ENCODE assay signal across 27 mouse cellular contexts in genomic region chr14:62196776-62197175, GRCm38 (mm10).
DNase-seq lines count a peak whose midpoint lies in the region; ATAC-seq and TF ChIP-seq lines count a peak whose summit lies in the region.
"Had no signal": no experiment of that assay in that cellular context is flagged by ENCODE, and none has a peak within 500 bp of the region (broad histone marks: within the 10 kb centered on the region; RNA-seq: fewer than 3 reads in every experiment).

No protein-coding gene starts in this region.

- H3K36me3 ChIP-seq in forebrain, embryonic 10.5 days (replicated peaks): no peaks in the 10 kb centered on the region
- H3K36me3 ChIP-seq in forebrain, embryonic 16.5 days (ENCODE audit: control insufficient read depth, insufficient read depth): no peaks in the 10 kb centered on the region
- no peaks in the 10 kb centered on the region for H3K36me3 ChIP-seq in limb, embryonic 14.5 days (ENCODE audit: control insufficient read depth, insufficient read depth, low read length)
- no peaks in the 10 kb centered on the region for H3K36me3 ChIP-seq in intestine, embryonic 16.5 days (ENCODE audit: control insufficient read depth, insufficient read depth, low read length)
- H3K36me3 ChIP-seq: embryonic facial prominence, embryonic 12.5 days; embryonic facial prominence, embryonic 15.5 days; forebrain, embryonic 12.5 days; heart, embryonic 12.5 days; heart, embryonic 15.5 days had no signal

- H3K9me3 ChIP-seq in forebrain, embryonic 10.5 days: no peaks in the 10 kb centered on the region
- no peaks in the 10 kb centered on the region for H3K9me3 ChIP-seq in forebrain, embryonic 16.5 days (ENCODE audit: control insufficient read depth, low read length)
- H3K9me3 ChIP-seq in limb, embryonic 14.5 days (ENCODE audit: control insufficient read depth, low read length): no peaks in the 10 kb centered on the region
- H3K9me3 ChIP-seq in intestine, embryonic 16.5 days (ENCODE audit: control insufficient read depth, low read length): no peaks in the 10 kb centered on the region
- H3K9me3 ChIP-seq: embryonic facial prominence, embryonic 12.5 days; embryonic facial prominence, embryonic 15.5 days; forebrain, embryonic 12.5 days; heart, embryonic 12.5 days; heart, embryonic 15.5 days had no signal

- ATAC-seq in forebrain, embryonic 16.5 days: no peak
- no peak for ATAC-seq in limb, embryonic 14.5 days (ENCODE audit: low FRiP score, low read depth)
- ATAC-seq in activated CD4-positive, CD25-positive, alpha-beta regulatory T cell, adult 4 months: no peak
- ATAC-seq in intestine, embryonic 16.5 days: no peak
- ATAC-seq: hindbrain, postnatal 0 days; inflammation-experienced regulatory T-cells, adult 6 months; intestine, postnatal 0 days had no signal

- intact Hi-C loops in heart, postnatal 25 days (cut with DNase I): no loop called here

- H3K9ac ChIP-seq in forebrain, embryonic 16.5 days (replicated peaks; ENCODE audit: low read depth, low read length): no peak overlapping the region
- no peak overlapping the region for H3K9ac ChIP-seq in limb, embryonic 14.5 days (ENCODE audit: low read depth, low read length, severe bottlenecking)
- no peak overlapping the region for H3K9ac ChIP-seq in intestine, embryonic 16.5 days (ENCODE audit: low read depth, low read length)
- H3K9ac ChIP-seq: embryonic facial prominence, embryonic 12.5 days; embryonic facial prominence, embryonic 15.5 days; forebrain, embryonic 12.5 days; heart, embryonic 12.5 days; heart, embryonic 15.5 days; hindbrain, embryonic 14.5 days had no signal

- 0 out of 2 replicates have a peak overlapping the region, but pooled peaks have one; percentile 30 for H3K27ac ChIP-seq in forebrain, embryonic 10.5 days
- H3K27ac ChIP-seq in forebrain, embryonic 16.5 days (ENCODE audit: low read length): no peak overlapping the region
- 0 out of 2 replicates have a peak overlapping the region, but pooled peaks have one; percentile 41 for H3K27ac ChIP-seq in limb, embryonic 14.5 days (replicated peaks; ENCODE audit: low read depth, low read length)
- H3K27ac ChIP-seq in intestine, embryonic 16.5 days (ENCODE audit: low read length): no peak overlapping the region
- H3K27ac ChIP-seq: embryonic facial prominence, embryonic 12.5 days; embryonic facial prominence, embryonic 15.5 days; forebrain, embryonic 12.5 days; gastrocnemius, adult 2 months; heart, embryonic 15.5 days; hindbrain, embryonic 14.5 days; hindbrain, postnatal 0 days had no signal

- 66% methylated on average over 4 of the region's 4 CpGs for WGBS in forebrain, embryonic 10.5 days
- 57% methylated on average over 4 of the region's 4 CpGs for WGBS in forebrain, embryonic 16.5 days
- 71% methylated on average over 4 of the region's 4 CpGs for WGBS in limb, embryonic 14.5 days
- WGBS in intestine, embryonic 16.5 days: 80% methylated on average over 4 of the region's 4 CpGs

- TF ChIP-seq POLR2A in limb, embryonic 14.5 days (IDR thresholded peaks at IDR 0.05; ENCODE audit: borderline replicate concordance, extremely low read depth, insufficient read depth, insufficient read length): no peak

- no peak overlapping the region for H3K4me3 ChIP-seq in forebrain, embryonic 10.5 days
- no peak overlapping the region for H3K4me3 ChIP-seq in forebrain, embryonic 16.5 days (replicated peaks; ENCODE audit: low read length)
- H3K4me3 ChIP-seq in limb, embryonic 14.5 days (replicated peaks; ENCODE audit: low read length): no peak overlapping the region
- H3K4me3 ChIP-seq in intestine, embryonic 16.5 days (ENCODE audit: low read length): no peak overlapping the region
- H3K4me3 ChIP-seq: embryonic facial prominence, embryonic 12.5 days; embryonic facial prominence, embryonic 15.5 days; forebrain, embryonic 12.5 days; gastrocnemius, adult 2 months; heart, embryonic 12.5 days; heart, embryonic 15.5 days had no signal

- no peaks in the 10 kb centered on the region for H3K27me3 ChIP-seq in forebrain, embryonic 10.5 days (ENCODE audit: poor library complexity, severe bottlenecking)
- no peaks in the 10 kb centered on the region for H3K27me3 ChIP-seq in forebrain, embryonic 16.5 days (replicated peaks; ENCODE audit: control insufficient read depth, insufficient read depth, low read length)
- H3K27me3 ChIP-seq in limb, embryonic 14.5 days (ENCODE audit: control insufficient read depth, insufficient read depth, low read length): no peaks in the 10 kb centered on the region
- H3K27me3 ChIP-seq in intestine, embryonic 16.5 days (replicated peaks; ENCODE audit: control insufficient read depth, insufficient read depth, low read length): no peaks in the 10 kb centered on the region
- H3K27me3 ChIP-seq: embryonic facial prominence, embryonic 12.5 days; embryonic facial prominence, embryonic 15.5 days; forebrain, embryonic 12.5 days; heart, embryonic 12.5 days; heart, embryonic 15.5 days had no signal

- no peak overlapping the region for H3K4me2 ChIP-seq in forebrain, embryonic 16.5 days (ENCODE audit: low read length)
- H3K4me2 ChIP-seq in limb, embryonic 14.5 days (replicated peaks; ENCODE audit: low read depth, low read length, severe bottlenecking): no peak overlapping the region
- no peak overlapping the region for H3K4me2 ChIP-seq in intestine, embryonic 16.5 days (ENCODE audit: low read depth, low read length)
- H3K4me2 ChIP-seq: embryonic facial prominence, embryonic 12.5 days; embryonic facial prominence, embryonic 15.5 days; forebrain, embryonic 12.5 days; heart, embryonic 12.5 days; heart, embryonic 15.5 days; hindbrain, embryonic 14.5 days had no signal

- no peak for DNase-seq in forebrain, embryonic 10.5 days (ENCODE audit: extremely low spot score, low spot score)
- DNase-seq in heart, adult 11 months: peak; percentile 59
- no peak for DNase-seq in heart, postnatal 25 days (ENCODE audit: low spot score)
- peak; percentile 39 for DNase-seq in brain, adult 2 months (ENCODE audit: low read depth, low spot score)
- no peak for DNase-seq in limb, embryonic 14.5 days (ENCODE audit: low spot score)
- DNase-seq: adrenal gland, adult 8-10 months; adrenal gland, postnatal 25 days; cerebellum, adult 18-20 months; cerebellum, adult 9-10 months; cerebellum, postnatal 14 days; gastrocnemius, adult 2 months; gastrocnemius, postnatal 14 days; heart, adult 18-20 months; heart, postnatal 10 days; heart, postnatal 4 days had no signal

- peaks cover 35% of the 10 kb centered on the region for H3K4me1 ChIP-seq in forebrain, embryonic 10.5 days
- H3K4me1 ChIP-seq in forebrain, embryonic 16.5 days (replicated peaks; ENCODE audit: control insufficient read depth, insufficient read depth, low read length): peaks cover 9% of the 10 kb centered on the region
- H3K4me1 ChIP-seq in limb, embryonic 14.5 days (ENCODE audit: control insufficient read depth, insufficient read depth, low read length): peaks cover 10% of the 10 kb centered on the region; the same call in 1 of the 2 replicates
- H3K4me1 ChIP-seq in intestine, embryonic 16.5 days (ENCODE audit: control insufficient read depth, insufficient read depth, low read length): 0 out of 2 replicates have a peak, but pooled peaks cover 5% of the 10 kb centered on the region
- H3K4me1 ChIP-seq: heart, embryonic 12.5 days; heart, embryonic 15.5 days had no signal

Comparison
In these comparisons a context has a peak if more than half of its experiments do, and no peak if none do; other contexts are left out.
1. DNase-seq: peak in heart, adult 11 months (single experiment) and brain, adult 2 months (single experiment); none in forebrain, embryonic 10.5 days (single experiment), heart, postnatal 25 days (single experiment) and limb, embryonic 14.5 days (single experiment).
2. H3K27ac ChIP-seq: peak in forebrain, embryonic 10.5 days (single experiment) and limb, embryonic 14.5 days (single experiment); none in forebrain, embryonic 16.5 days (single experiment) and intestine, embryonic 16.5 days (single experiment).